Comparison of ENCODE assay signal across 22 mouse cellular contexts in the genomic region with DNA sequence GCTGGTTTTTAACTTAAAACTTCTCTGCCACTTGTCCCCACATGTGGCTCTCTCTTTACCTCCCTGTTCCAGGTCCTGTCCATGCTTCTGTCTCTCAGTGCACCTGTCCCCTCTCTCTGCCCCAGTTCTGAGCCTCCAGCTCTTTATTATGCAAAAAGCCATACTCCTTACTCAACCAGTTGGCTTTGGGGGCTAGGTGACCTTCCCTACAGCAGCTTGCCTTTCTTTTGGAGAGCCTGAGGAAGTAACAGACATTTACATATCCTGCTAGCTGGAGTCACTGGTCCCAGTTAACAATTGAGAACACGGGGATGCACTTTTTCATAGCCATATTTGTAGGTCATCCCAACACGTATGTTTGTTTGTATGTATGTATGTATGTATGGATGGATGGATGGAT.
DNase-seq lines count a peak whose midpoint lies in the region; TF ChIP-seq lines count a peak whose summit lies in the region.
"Had no signal": no experiment of that assay in that cellular context is flagged by ENCODE, and none has a peak within 500 bp of the region (broad histone marks: within the 10 kb centered on the region; RNA-seq: fewer than 3 reads in every experiment).

No protein-coding gene starts in this region.

- no peaks in the 10 kb centered on the region for H3K4me1 ChIP-seq in ES-Bruce4 (ENCODE audit: control insufficient read depth, insufficient read depth, low read length)

- H3K27ac ChIP-seq in ES-Bruce4 (ENCODE audit: insufficient read depth, low read length): no peak overlapping the region

- no peak for TF ChIP-seq POLR2A in ES-Bruce4 (IDR thresholded peaks at IDR 0.05; ENCODE audit: insufficient read depth, low read length)

- TF ChIP-seq EP300 in ES-Bruce4 (IDR thresholded peaks at IDR 0.05; ENCODE audit: insufficient read depth, low read depth, low read length): 0 out of 2 replicates have a peak, but pooled peaks have one; percentile 44

- H3K36me3 ChIP-seq in ES-Bruce4 (ENCODE audit: control insufficient read depth, insufficient read depth, low read length, poor library complexity, severe bottlenecking): no peaks in the 10 kb centered on the region
- H3K36me3 ChIP-seq: G1E had no signal

- TF ChIP-seq CTCF in ES-Bruce4 (IDR thresholded peaks at IDR 0.05; ENCODE audit: low read depth, low read length): no peak

- intact Hi-C loops in left cerebral cortex, postnatal 14 days (cut with DNase I): no loop called here

- H3K9ac ChIP-seq in ES-Bruce4 (ENCODE audit: low read depth, poor library complexity, severe bottlenecking): no peak overlapping the region

- H3K27me3 ChIP-seq in ES-Bruce4 (ENCODE audit: control insufficient read depth, insufficient read depth, low read length, poor library complexity, severe bottlenecking): no peaks in the 10 kb centered on the region

- DNase-seq in ES-CJ7 (ENCODE audit: low read depth, low spot score) (peak; percentile 56), R1 (ENCODE audit: low read depth, low spot score) (peak; percentile 68), ZHBTc4 (ENCODE audit: low read depth, low spot score) (peak; percentile 51)
- DNase-seq in layer of hippocampus, postnatal 25 days (ENCODE audit: extremely low spot score in 1 of 2, low spot score in 1 of 2): no peak
- DNase-seq in heart, adult 9 months (ENCODE audit: low spot score in 2 of 2): no peak
- DNase-seq in frontal cortex, postnatal 36 days (ENCODE audit: low spot score in 2 of 2): no peak
- no peak for DNase-seq in left cerebral cortex, postnatal 14 days (ENCODE audit: low spot score in 2 of 2)
- DNase-seq: adrenal gland, adult 2 months; adrenal gland, adult 8-10 months; adrenal gland, postnatal 10 days; adrenal gland, postnatal 14 days; adrenal gland, postnatal 25 days; adrenal gland, postnatal 36 days; B cell, adult 2 months; cerebellum, adult 11 months; cerebellum, adult 11-12 months; cerebellum, adult 18-20 months; cerebellum, adult 2 months; cerebellum, adult 8-10 months; cerebellum, adult 9-10 months had no signal

- no peak overlapping the region for H3K4me3 ChIP-seq in ES-Bruce4 (ENCODE audit: low read depth, low read length)

- peaks cover 9% of the 10 kb centered on the region; the same call in 1 of the 2 replicates for H3K9me3 ChIP-seq in ES-Bruce4 (replicated peaks; ENCODE audit: control insufficient read depth, insufficient read depth, low read length, poor library complexity, severe bottlenecking)

Comparison
In these comparisons a context has a peak if more than half of its experiments do, and no peak if none do; other contexts are left out.
1. DNase-seq: peak in ES-CJ7 (single experiment), R1 (single experiment) and ZHBTc4 (single experiment); none in layer of hippocampus, postnatal 25 days (0 of 2), heart, adult 9 months (0 of 2), frontal cortex, postnatal 36 days (0 of 2) and left cerebral cortex, postnatal 14 days (0 of 2).